Mouse (Mus musculus): Measurements from ENCODE around the gene Bnipl. TPM values are rescaled to one million over a fixed set of nuclear protein-coding genes. Genes with fewer than 3 reads are reported as not detected.

Gene Bnipl
- polyA plus RNA-seq, 1 experiment from 2014 or later = 4.9 TPM

GRCm38 (mm10) chr3:95277149-95277551 lies 26.2 kb upstream of the Bnipl start:
- no peaks in the 10 kb centered on the region for H3K9me3 ChIP-seq
- H3K27ac ChIP-seq = 0 out of 2 replicates have a peak overlapping the region, but pooled peaks have one; percentile 11
- no peaks in the 10 kb centered on the region for H3K36me3 ChIP-seq
- H3K4me2 ChIP-seq = no peak overlapping the region
- WGBS = 96% methylated on average over 1 of the region's 1 CpGs
- no peaks in the 10 kb centered on the region for H3K27me3 ChIP-seq
- ATAC-seq (ENCODE audit: insufficient number of reproducible peaks, insufficient read depth, low FRiP score, low TSS enrichment, low read depth) = no peak
- no peak overlapping the region for H3K9ac ChIP-seq
- peaks cover 5% of the 10 kb centered on the region for H3K4me1 ChIP-seq
- H3K4me3 ChIP-seq = no peak overlapping the region

GRCm38 (mm10) chr3:95276428-95276934 lies 25.5 kb upstream of the Bnipl start:
- Histone ChIP-seq H3K36me3 (no peaks in the 10 kb centered on the region), H3K4me1 (peaks cover 5% of the 10 kb centered on the region), H3K9ac (no peak overlapping the region), H3K4me2 (no peak overlapping the region), H3K27me3 (no peaks in the 10 kb centered on the region), H3K27ac (no peak overlapping the region), H3K9me3 (no peaks in the 10 kb centered on the region), H3K4me3 (no peak overlapping the region)
- no peak for ATAC-seq (ENCODE audit: insufficient number of reproducible peaks, insufficient read depth, low FRiP score, low TSS enrichment, low read depth)
- 75% methylated on average over 5 of the region's 5 CpGs for WGBS

GRCm38 (mm10) chr3:95275161-95275560 lies 24.2 kb upstream of the Bnipl start:
- Histone ChIP-seq H3K9ac (no peak overlapping the region), H3K4me1 (no peaks in the 10 kb centered on the region), H3K4me2 (no peak overlapping the region), H3K9me3 (no peaks in the 10 kb centered on the region), H3K27me3 (no peaks in the 10 kb centered on the region), H3K27ac (no peak overlapping the region), H3K4me3 (no peak overlapping the region), H3K36me3 (no peaks in the 10 kb centered on the region)
- no peak for ATAC-seq (ENCODE audit: insufficient number of reproducible peaks, insufficient read depth, low FRiP score, low TSS enrichment, low read depth)
- 67% methylated on average over 6 of the region's 6 CpGs for WGBS

DNA sequence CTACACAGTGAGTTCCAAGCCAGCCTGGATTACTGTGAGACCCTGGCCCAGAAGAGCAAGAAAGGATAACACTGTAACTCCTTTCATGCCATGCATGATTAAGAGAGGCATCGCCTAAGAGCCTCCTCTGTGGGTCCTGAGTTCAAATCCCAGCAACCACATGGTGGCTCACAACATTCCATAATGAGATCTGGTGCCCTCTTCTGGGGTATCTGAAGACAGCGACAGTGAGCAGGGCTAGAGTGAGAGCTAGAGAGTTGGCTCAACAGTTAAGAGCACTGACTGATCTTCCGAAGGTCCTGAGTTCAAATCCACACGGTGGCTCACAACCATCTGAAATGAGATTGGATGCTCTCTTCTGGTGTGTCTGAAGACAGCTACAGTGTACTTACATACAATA lies 23.5 kb upstream of the Bnipl start:
- H3K27ac ChIP-seq = no peak overlapping the region
- H3K4me1 ChIP-seq = no peaks in the 10 kb centered on the region
- 90% methylated on average over 4 of the region's 4 CpGs for WGBS
- no peak for ATAC-seq (ENCODE audit: insufficient number of reproducible peaks, insufficient read depth, low FRiP score, low TSS enrichment, low read depth)
- no peak overlapping the region for H3K4me2 ChIP-seq
- no peak overlapping the region for H3K4me3 ChIP-seq
- peaks cover 1% of the 10 kb centered on the region; the same call in 1 of the 2 replicates for H3K36me3 ChIP-seq
- no peaks in the 10 kb centered on the region for H3K9me3 ChIP-seq
- no peak overlapping the region for H3K9ac ChIP-seq
- H3K27me3 ChIP-seq = no peaks in the 10 kb centered on the region

- Histone ChIP-seq H3K4me1 (no peaks in the 10 kb centered on the region), H3K27ac (no peak overlapping the region), H3K4me3 (no peak overlapping the region), H3K4me2 (no peak overlapping the region), H3K36me3 (peaks cover 11% of the 10 kb centered on the region), H3K9ac (no peak overlapping the region), H3K9me3 (no peaks in the 10 kb centered on the region), H3K27me3 (no peaks in the 10 kb centered on the region)
- WGBS = 91% methylated on average over 5 of the region's 5 CpGs
- ATAC-seq (ENCODE audit: insufficient number of reproducible peaks, insufficient read depth, low FRiP score, low TSS enrichment, low read depth) = no peak
Observed at GRCm38 (mm10) chr3:95273471-95273870, 22.5 kb upstream of the Bnipl start.

- WGBS = 82% methylated on average over 12 of the region's 12 CpGs
- H3K9me3 ChIP-seq = no peaks in the 10 kb centered on the region
- H3K4me3 ChIP-seq = no peak overlapping the region
- H3K4me1 ChIP-seq = no peaks in the 10 kb centered on the region
- H3K9ac ChIP-seq = no peak overlapping the region
- ATAC-seq (ENCODE audit: insufficient number of reproducible peaks, insufficient read depth, low FRiP score, low TSS enrichment, low read depth) = no peak
- H3K36me3 ChIP-seq = peaks cover 37% of the 10 kb centered on the region
- no peak overlapping the region for H3K4me2 ChIP-seq
- H3K27ac ChIP-seq = no peak overlapping the region
- no peaks in the 10 kb centered on the region for H3K27me3 ChIP-seq
Observed at GRCm38 (mm10) chr3:95270766-95271364, 19.9 kb upstream of the Bnipl start.

DNA sequence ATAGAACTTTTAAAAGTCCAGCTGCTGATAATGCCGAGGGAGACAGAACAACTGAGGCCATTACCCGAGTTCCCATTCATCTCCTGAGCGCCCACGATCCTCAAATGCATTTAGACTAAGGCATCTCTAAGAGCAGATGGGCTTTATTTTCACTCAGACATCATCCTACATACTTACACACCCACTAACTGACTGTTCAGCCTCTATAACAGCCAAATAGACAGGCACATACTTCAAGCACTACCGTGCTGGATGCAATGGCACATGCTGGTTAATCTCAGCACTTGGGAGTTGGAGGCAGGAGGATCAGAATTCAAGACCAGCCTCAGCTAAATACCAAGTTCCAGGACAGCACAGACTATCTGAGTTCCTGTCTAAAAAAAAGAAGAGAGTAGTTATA lies 18.8 kb upstream of the Bnipl start:
- no peak overlapping the region for H3K4me3 ChIP-seq
- no peaks in the 10 kb centered on the region for H3K4me1 ChIP-seq
- H3K4me2 ChIP-seq = no peak overlapping the region
- WGBS = 83% methylated on average over 5 of the region's 5 CpGs
- no peaks in the 10 kb centered on the region for H3K27me3 ChIP-seq
- H3K27ac ChIP-seq = no peak overlapping the region
- peaks cover 45% of the 10 kb centered on the region for H3K36me3 ChIP-seq
- no peak for ATAC-seq (ENCODE audit: insufficient number of reproducible peaks, insufficient read depth, low FRiP score, low TSS enrichment, low read depth)
- H3K9ac ChIP-seq = no peak overlapping the region
- H3K9me3 ChIP-seq = no peaks in the 10 kb centered on the region

GRCm38 (mm10) chr3:95267855-95268254 lies 16.9 kb upstream of the Bnipl start:
- no peaks in the 10 kb centered on the region for H3K4me1 ChIP-seq

GRCm38 (mm10) chr3:95266052-95266451 lies 15.1 kb upstream of the Bnipl start:
- no peak overlapping the region for H3K27ac ChIP-seq
- H3K4me2 ChIP-seq = no peak overlapping the region
- no peak overlapping the region for H3K4me3 ChIP-seq
- ATAC-seq (ENCODE audit: insufficient number of reproducible peaks, insufficient read depth, low FRiP score, low TSS enrichment, low read depth) = no peak
- H3K4me1 ChIP-seq = no peaks in the 10 kb centered on the region
- H3K9me3 ChIP-seq = no peaks in the 10 kb centered on the region
- WGBS = 93% methylated on average over 3 of the region's 3 CpGs
- no peak overlapping the region for H3K9ac ChIP-seq
- H3K36me3 ChIP-seq = peaks cover 79% of the 10 kb centered on the region
- H3K27me3 ChIP-seq = no peaks in the 10 kb centered on the region

More at GRCm38 (mm10) chr3:95267855-95268254, 16.9 kb upstream of the Bnipl start:
- Histone ChIP-seq H3K27me3 (no peaks in the 10 kb centered on the region), H3K4me3 (no peak overlapping the region), H3K27ac (no peak overlapping the region), H3K9ac (no peak overlapping the region), H3K9me3 (no peaks in the 10 kb centered on the region), H3K36me3 (peaks cover 62% of the 10 kb centered on the region), H3K4me2 (no peak overlapping the region)
- no peak for ATAC-seq (ENCODE audit: insufficient number of reproducible peaks, insufficient read depth, low FRiP score, low TSS enrichment, low read depth)

DNA sequence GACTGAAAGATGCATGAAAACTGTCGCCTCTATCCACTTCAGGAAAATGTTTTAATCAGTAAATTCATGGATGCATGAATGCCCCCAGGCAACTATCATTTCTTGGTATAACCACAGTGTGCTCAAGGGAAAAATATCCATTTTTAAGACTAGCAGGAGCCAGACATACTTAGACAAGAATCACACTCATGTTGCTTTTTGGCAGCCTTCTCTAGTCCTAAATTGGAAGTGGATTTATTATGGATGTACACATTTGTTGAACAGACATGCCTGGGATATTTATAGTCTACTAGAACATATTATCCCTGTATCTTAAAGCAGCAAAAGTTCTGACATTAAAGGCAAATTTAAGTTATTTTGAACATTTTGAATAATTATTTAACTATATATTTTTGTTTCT lies 13.7 kb upstream of the Bnipl start:
- no peaks in the 10 kb centered on the region for H3K27me3 ChIP-seq
- no peak overlapping the region for H3K27ac ChIP-seq
- H3K4me2 ChIP-seq = no peak overlapping the region
- H3K36me3 ChIP-seq = peaks cover 90% of the 10 kb centered on the region
- no peak for ATAC-seq (ENCODE audit: insufficient number of reproducible peaks, insufficient read depth, low FRiP score, low TSS enrichment, low read depth)
- WGBS = 69% methylated on average over 1 of the region's 1 CpGs
- no peak overlapping the region for H3K9ac ChIP-seq
- no peaks in the 10 kb centered on the region for H3K9me3 ChIP-seq
- no peaks in the 10 kb centered on the region for H3K4me1 ChIP-seq
- H3K4me3 ChIP-seq = no peak overlapping the region

DNA sequence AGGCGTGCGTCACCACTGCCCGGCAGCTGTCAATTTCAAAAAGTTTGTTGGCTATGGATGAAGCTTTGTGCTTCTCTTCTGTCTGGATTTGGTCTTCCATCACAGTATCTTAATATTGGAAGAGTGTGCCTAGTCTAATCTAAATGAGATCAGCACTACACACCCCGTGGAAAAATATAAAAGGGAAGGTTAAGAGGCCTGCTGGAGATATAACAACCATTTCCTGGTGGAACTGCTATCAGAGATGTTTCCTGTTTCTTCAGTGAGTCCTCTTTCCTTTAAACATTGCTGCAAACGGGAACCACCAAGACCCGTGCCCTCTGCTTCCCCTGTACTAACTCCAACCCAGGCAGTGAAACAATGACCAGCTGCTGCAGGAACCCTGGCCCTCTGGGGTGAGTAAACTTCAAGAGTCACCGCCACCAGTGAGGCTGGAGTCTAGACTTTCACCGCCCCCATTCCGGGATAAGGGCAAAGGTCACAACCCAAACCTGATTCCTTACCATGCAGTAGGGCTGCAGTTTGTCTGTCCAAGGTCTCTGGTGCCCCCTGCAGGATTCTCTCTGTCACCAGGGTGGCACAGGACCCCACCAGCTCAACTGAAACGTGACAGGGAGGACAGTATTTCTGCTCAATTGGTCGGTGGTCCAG lies 12.2 kb upstream of the Bnipl start:
- peaks cover 91% of the 10 kb centered on the region for H3K36me3 ChIP-seq
- H3K9me3 ChIP-seq = no peaks in the 10 kb centered on the region
- no peaks in the 10 kb centered on the region for H3K27me3 ChIP-seq
- no peak overlapping the region for H3K9ac ChIP-seq
- no peak for ATAC-seq (ENCODE audit: insufficient number of reproducible peaks, insufficient read depth, low FRiP score, low TSS enrichment, low read depth)
- H3K27ac ChIP-seq = no peak overlapping the region
- H3K4me2 ChIP-seq = no peak overlapping the region
- H3K4me1 ChIP-seq = no peaks in the 10 kb centered on the region
- 43% methylated on average over 11 of the region's 11 CpGs for WGBS
- no peak overlapping the region for H3K4me3 ChIP-seq

DNA sequence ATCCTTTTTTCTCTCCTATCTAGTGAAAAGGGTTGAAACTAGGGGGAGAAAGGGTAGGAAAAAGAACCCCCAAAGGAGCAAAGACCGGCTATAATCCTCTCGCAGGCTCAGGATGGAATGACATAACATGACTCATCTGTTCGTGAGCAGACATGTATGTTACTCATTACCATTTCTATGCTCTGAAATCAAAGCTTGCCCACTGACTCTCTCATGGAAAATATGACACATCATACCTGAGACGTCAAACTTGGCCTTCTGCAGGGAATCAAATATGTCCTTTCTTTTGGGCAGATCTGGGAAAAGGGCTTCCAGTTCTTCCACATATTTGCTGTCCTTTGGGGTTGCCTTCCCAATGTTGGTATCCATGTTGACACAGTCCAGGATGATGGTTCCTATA lies 11.0 kb upstream of the Bnipl start:
- no peaks in the 10 kb centered on the region for H3K27me3 ChIP-seq
- H3K4me2 ChIP-seq = no peak overlapping the region
- peaks cover 90% of the 10 kb centered on the region for H3K36me3 ChIP-seq
- H3K9me3 ChIP-seq = no peaks in the 10 kb centered on the region
- WGBS = 83% methylated on average over 4 of the region's 4 CpGs
- no peak overlapping the region for H3K9ac ChIP-seq
- ATAC-seq (ENCODE audit: insufficient number of reproducible peaks, insufficient read depth, low FRiP score, low TSS enrichment, low read depth) = no peak
- H3K27ac ChIP-seq = no peak overlapping the region
- no peaks in the 10 kb centered on the region for H3K4me1 ChIP-seq
- H3K4me3 ChIP-seq = no peak overlapping the region
